30 mouse cellular contexts compared by ENCODE assay signal in genomic region chr13:101219568-101219967, GRCm38 (mm10).
DNase-seq lines count a peak whose midpoint lies in the region; ATAC-seq and TF ChIP-seq lines count a peak whose summit lies in the region.
"Had no signal": no experiment of that assay in that cellular context is flagged by ENCODE, and none has a peak within 500 bp of the region (broad histone marks: within the 10 kb centered on the region; RNA-seq: fewer than 3 reads in every experiment).

No protein-coding gene starts in this region.

- H3K4me1 ChIP-seq in forebrain, embryonic 14.5 days (ENCODE audit: control insufficient read depth, insufficient read depth, low read length) = peaks cover 29% of the 10 kb centered on the region
- peaks cover 4% of the 10 kb centered on the region; the same call in 1 of the 2 replicates for H3K4me1 ChIP-seq in forebrain, embryonic 11.5 days (replicated peaks; ENCODE audit: control insufficient read depth, insufficient read depth, low read length)
- H3K4me1 ChIP-seq: heart, embryonic 15.5 days had no signal

- no peaks in the 10 kb centered on the region for H3K36me3 ChIP-seq in forebrain, embryonic 14.5 days (ENCODE audit: control insufficient read depth, insufficient read depth, low read length)
- H3K36me3 ChIP-seq in forebrain, embryonic 11.5 days (ENCODE audit: control insufficient read depth, insufficient read depth, low read length) = no peaks in the 10 kb centered on the region
- H3K36me3 ChIP-seq: embryonic facial prominence, embryonic 10.5 days; embryonic facial prominence, embryonic 13.5 days; G1E; heart, embryonic 12.5 days; heart, embryonic 15.5 days; hindbrain, embryonic 10.5 days; hindbrain, embryonic 13.5 days; intestine, embryonic 15.5 days had no signal

- H3K9me3 ChIP-seq in forebrain, embryonic 14.5 days (replicated peaks; ENCODE audit: control insufficient read depth, low read length) = no peaks in the 10 kb centered on the region
- no peaks in the 10 kb centered on the region for H3K9me3 ChIP-seq in forebrain, embryonic 11.5 days (ENCODE audit: control insufficient read depth, low read length)
- H3K9me3 ChIP-seq: embryonic facial prominence, embryonic 10.5 days; embryonic facial prominence, embryonic 13.5 days; G1E; heart, embryonic 12.5 days; heart, embryonic 15.5 days; hindbrain, embryonic 10.5 days; hindbrain, embryonic 13.5 days; intestine, embryonic 15.5 days had no signal

- no peak for TF ChIP-seq CTCF in brain, embryonic 14.5 days (IDR thresholded peaks at IDR 0.05; ENCODE audit: borderline replicate concordance, extremely low read depth, insufficient read depth, insufficient read length)

- no peaks in the 10 kb centered on the region for H3K27me3 ChIP-seq in forebrain, embryonic 14.5 days (replicated peaks; ENCODE audit: control insufficient read depth, insufficient read depth, low read length)
- H3K27me3 ChIP-seq in forebrain, embryonic 11.5 days (ENCODE audit: control insufficient read depth, insufficient read depth, low read length) = no peaks in the 10 kb centered on the region
- H3K27me3 ChIP-seq: CH12.LX; embryonic facial prominence, embryonic 13.5 days; heart, embryonic 12.5 days; heart, embryonic 15.5 days; hindbrain, embryonic 13.5 days; intestine, embryonic 15.5 days; Patski had no signal

- peak; percentile 62; the same call in 1 of the 2 replicates for ATAC-seq in forebrain, embryonic 14.5 days
- ATAC-seq in forebrain, embryonic 11.5 days (replicated peaks; ENCODE audit: low FRiP score) = no peak
- ATAC-seq in erythroblast, adult 5-6 weeks (replicated peaks; ENCODE audit: low FRiP score, poor library complexity, severe bottlenecking) = no peak
- ATAC-seq: hindbrain, embryonic 16.5 days; intestine, embryonic 15.5 days; Patski had no signal

- no peak overlapping the region for H3K27ac ChIP-seq in forebrain, embryonic 14.5 days (ENCODE audit: low read depth, low read length)
- no peak overlapping the region for H3K27ac ChIP-seq in forebrain, embryonic 11.5 days (ENCODE audit: low read depth, low read length)
- H3K27ac ChIP-seq: embryonic facial prominence, embryonic 10.5 days; embryonic facial prominence, embryonic 13.5 days; heart, embryonic 15.5 days; hindbrain, embryonic 10.5 days; hindbrain, embryonic 13.5 days; intestine, embryonic 15.5 days had no signal

- H3K4me3 ChIP-seq in forebrain, embryonic 14.5 days (ENCODE audit: low read depth, low read length) = no peak overlapping the region
- H3K4me3 ChIP-seq in forebrain, embryonic 11.5 days (ENCODE audit: low read depth, low read length) = no peak overlapping the region
- H3K4me3 ChIP-seq: embryonic facial prominence, embryonic 10.5 days; embryonic facial prominence, embryonic 13.5 days; heart, embryonic 12.5 days; heart, embryonic 15.5 days; hindbrain, embryonic 10.5 days; hindbrain, embryonic 13.5 days; intestine, embryonic 15.5 days had no signal

- H3K9ac ChIP-seq in forebrain, embryonic 14.5 days (ENCODE audit: low read length) = no peak overlapping the region
- H3K9ac ChIP-seq in forebrain, embryonic 11.5 days (ENCODE audit: low read length) = no peak overlapping the region
- H3K9ac ChIP-seq: embryonic facial prominence, embryonic 13.5 days; heart, embryonic 12.5 days; heart, embryonic 15.5 days; hindbrain, embryonic 13.5 days; intestine, embryonic 15.5 days had no signal

- peak; percentile 49 for DNase-seq in forebrain, embryonic 14.5 days (ENCODE audit: low spot score)
- no peak for DNase-seq in forebrain, embryonic 11.5 days (ENCODE audit: low spot score)
- peak; percentile 38 for DNase-seq in layer of hippocampus, adult 9-11 months
- DNase-seq in layer of hippocampus, adult 11-12 months (ENCODE audit: low spot score) = no peak
- DNase-seq in brain, embryonic 14.5 days (ENCODE audit: low read depth) = peak; percentile 65
- DNase-seq in kidney, adult 9 months = no peak
- DNase-seq: adrenal gland, postnatal 10 days; adrenal gland, postnatal 36 days; B cell, adult 2 months; cerebellum, adult 11-12 months; cerebellum, adult 8-10 months; cerebellum, postnatal 10 days; cerebellum, postnatal 36 days; embryo, embryonic 11 days; gastrocnemius, postnatal 25 days; heart, adult 18-20 months; heart, postnatal 10 days; heart, postnatal 36 days had no signal

- TF ChIP-seq POLR2A in brain, embryonic 14.5 days (IDR thresholded peaks at IDR 0.05; ENCODE audit: borderline replicate concordance, extremely low read depth, insufficient read depth, insufficient read length, poor library complexity, severe bottlenecking) = no peak

- no peak overlapping the region for H3K4me2 ChIP-seq in forebrain, embryonic 14.5 days (ENCODE audit: low read length)
- no peak overlapping the region for H3K4me2 ChIP-seq in forebrain, embryonic 11.5 days (ENCODE audit: low read depth, low read length, severe bottlenecking)
- H3K4me2 ChIP-seq: embryonic facial prominence, embryonic 13.5 days; heart, embryonic 12.5 days; heart, embryonic 15.5 days; hindbrain, embryonic 13.5 days; intestine, embryonic 15.5 days had no signal

- 77% methylated on average over 5 of the region's 5 CpGs for WGBS in forebrain, embryonic 14.5 days
- WGBS in forebrain, embryonic 11.5 days = 85% methylated on average over 5 of the region's 5 CpGs

Comparison
In these comparisons a context has a peak if more than half of its experiments do, and no peak if none do; other contexts are left out.
1. DNase-seq: peak in forebrain, embryonic 14.5 days (single experiment), layer of hippocampus, adult 9-11 months (single experiment) and brain, embryonic 14.5 days (single experiment); none in forebrain, embryonic 11.5 days (single experiment), layer of hippocampus, adult 11-12 months (single experiment) and kidney, adult 9 months (single experiment).